Mouse (Mus musculus) skeletal muscle tissue, adult 2 months (tissue): ENCODE results near the gene Nrbp1.

Experiments
- DNase-seq: peaks from one replicate; pipeline ENCODE4 v3.0.0-alpha.2; 2012; ENCODE audit warnings: low read depth, low spot score

Nrbp1 gene

GRCm38 (mm10) chr5:31257616-31258015 lies 17.0 kb downstream of the Nrbp1 start:
- no peak for DNase-seq

DNA sequence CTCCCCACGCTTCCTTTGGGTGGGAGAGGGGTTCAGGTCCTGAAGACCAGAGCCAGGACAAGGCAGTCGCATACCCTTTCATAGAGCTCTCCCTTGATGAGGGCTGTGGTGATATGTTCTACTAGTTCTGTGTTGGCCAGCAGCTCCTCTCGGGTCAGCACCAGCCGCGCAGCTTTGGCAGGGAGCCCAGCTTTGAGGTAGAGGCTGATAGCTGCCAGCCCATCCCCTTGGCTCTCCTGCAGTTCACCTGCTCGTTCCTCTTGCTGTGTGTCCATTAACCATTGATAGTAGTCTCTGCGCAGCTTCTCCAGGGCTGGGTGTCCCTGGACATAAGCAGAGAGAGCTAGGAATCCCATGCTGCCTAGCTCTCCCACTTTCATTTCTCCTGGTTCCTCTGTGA lies 25.4 kb downstream of the Nrbp1 start:
- DNase-seq = no peak

- DNase-seq = no peak
These were observed 27.0 kb downstream of the Nrbp1 start for GRCm38 (mm10) chr5:31267686-31268085.

DNA sequence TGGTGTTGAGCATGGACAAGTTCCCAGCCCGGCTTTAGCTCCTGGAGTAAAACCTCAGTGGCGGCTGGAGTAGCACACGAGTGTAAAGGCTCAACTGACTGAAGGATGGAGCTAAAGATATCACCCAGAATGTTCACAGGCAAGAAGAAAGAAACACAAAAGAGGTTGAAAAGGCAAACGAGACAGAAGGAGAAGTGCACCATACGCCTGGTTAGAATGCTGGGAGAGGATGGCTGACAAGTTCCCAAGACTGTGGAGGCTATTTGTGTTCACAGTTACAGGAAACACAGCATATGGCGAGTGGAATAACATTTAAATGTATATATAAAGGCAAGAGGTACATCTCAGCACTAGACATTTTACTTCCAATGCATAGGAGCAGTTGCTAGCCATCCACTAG lies 32.4 kb downstream of the Nrbp1 start:
- no peak for DNase-seq

- no peak for DNase-seq
These were observed 38.8 kb downstream of the Nrbp1 start for GRCm38 (mm10) chr5:31279245-31279988.

GRCm38 (mm10) chr5:31288225-31288624 lies 47.6 kb downstream of the Nrbp1 start:
- peak; percentile 23 for DNase-seq

GRCm38 (mm10) chr5:31288655-31289054 lies 48.0 kb downstream of the Nrbp1 start:
- DNase-seq = no peak

- no peak for DNase-seq
These were observed 49.1 kb downstream of the Nrbp1 start for GRCm38 (mm10) chr5:31289626-31290230.

DNA sequence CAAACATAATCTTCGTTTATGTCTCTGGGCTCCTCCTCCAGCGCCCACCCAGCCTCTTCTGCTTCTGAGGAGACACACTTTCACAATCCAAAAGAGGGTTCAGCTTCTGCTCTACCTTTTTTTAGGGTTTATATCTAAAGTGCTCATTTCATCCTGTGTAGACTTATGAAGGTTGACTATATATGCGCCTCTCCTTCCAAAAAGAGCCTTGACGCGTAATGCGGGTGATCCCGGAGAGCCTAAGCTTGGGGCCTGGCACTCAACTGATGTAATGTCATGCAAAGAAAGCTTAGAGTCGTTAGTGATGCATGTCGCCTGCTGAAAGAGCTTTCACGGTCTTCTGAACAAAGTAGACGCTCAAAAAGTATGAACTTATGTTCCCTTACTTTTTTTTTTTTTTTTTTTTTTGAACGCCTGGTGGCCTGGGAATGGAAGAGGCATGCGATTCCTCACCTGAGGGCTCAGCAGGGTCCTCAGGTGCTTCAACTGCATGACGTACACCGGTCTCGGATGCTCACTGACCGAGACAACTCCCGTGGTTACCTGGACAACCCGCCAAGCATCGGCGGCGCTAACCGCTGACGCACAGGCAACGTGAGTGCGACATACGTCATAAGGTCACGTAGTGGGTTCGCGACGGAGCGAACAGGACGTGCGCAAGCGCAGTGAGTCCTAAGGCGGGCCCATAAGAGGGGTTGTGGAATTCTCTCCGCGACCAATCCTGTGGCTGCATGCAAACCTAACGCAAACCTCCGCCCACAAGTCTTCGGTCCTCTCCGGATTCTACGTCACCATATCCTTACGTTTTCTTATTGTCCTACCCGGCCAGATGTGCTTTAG lies 50.1 kb downstream of the Nrbp1 start, which contains the start of gene Ift172:
Gene Ift172, minus strand, starts transcription at position 596 of the 840 bp plus-strand sequence.
- DNase-seq = peak; percentile 99

DNA sequence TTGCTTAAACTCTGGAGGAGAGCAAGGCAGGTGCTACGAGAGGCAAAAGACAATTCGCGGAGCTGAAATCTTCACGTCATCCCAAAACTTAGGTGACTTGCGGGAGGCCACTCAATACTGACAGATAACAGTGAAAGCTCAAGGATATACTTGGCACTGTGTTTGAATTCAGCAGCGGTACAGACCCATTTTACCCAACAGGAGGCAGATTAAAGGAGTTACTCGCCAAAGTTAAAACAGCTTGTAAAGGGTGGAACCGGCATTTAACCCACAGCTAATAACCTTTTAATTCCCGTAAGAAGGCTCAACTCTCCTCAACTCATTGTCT lies 50.7 kb downstream of the Nrbp1 start:
- DNase-seq = no peak

- no peak for DNase-seq
These were observed 54.4 kb downstream of the Nrbp1 start for GRCm38 (mm10) chr5:31294964-31295605.

DNA sequence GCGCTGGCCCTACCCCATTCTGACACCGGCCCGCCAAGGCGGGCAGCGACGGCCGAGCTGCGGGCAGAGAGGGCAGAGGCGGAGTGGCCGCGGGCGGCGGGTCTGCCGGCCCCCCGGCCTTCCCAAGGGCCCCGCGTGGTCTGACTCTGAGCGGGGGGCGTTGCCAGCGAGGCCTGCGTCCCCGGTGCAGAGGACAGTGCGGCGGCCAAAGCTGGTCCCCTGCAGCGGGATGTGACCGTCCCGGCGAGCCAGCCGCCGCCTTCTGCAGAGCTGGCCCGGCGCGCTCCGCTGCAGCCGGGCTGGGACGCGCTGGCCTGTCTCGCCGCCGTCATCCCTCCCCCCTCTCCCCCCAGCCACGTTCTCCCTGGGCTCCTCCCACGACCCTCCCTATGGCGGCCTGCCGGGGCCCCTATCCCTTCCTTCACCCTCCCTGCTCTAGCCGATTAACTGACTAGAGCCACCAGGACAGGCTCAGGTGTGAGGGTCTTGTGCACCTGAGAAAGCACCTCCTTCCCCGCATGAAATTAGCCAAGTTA lies 55.0 kb downstream of the Nrbp1 start, which contains the start of gene Fndc4:
Gene Fndc4, minus strand, starts transcription at position 475 of the 536 bp plus-strand sequence.
- no peak for DNase-seq

GRCm38 (mm10) chr5:31297047-31297757 lies 56.5 kb downstream of the Nrbp1 start, which contains the start of gene Gckr:
TSS of gene Gckr (plus strand) at chr5:31297443.
- no peak for DNase-seq

DNA sequence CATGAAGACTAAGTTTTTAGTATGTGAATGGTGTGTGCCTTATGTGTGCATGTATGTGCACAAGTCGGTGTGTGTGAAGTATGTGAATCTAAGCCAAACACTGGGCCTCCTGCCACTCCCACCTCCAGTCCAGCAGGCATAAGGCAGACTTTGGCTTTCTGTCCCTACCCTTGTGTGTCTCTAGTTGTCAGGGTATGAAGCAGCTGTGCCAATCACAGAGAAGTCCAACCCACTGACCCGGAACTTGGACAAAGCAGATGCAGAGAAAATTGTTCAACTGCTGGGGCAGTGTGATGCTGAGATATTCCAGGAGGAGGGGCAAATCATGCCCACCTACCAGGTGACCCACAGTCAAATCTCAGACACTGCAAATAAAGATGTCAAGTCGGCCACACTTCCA lies 57.3 kb downstream of the Nrbp1 start:
- no peak for DNase-seq

DNA sequence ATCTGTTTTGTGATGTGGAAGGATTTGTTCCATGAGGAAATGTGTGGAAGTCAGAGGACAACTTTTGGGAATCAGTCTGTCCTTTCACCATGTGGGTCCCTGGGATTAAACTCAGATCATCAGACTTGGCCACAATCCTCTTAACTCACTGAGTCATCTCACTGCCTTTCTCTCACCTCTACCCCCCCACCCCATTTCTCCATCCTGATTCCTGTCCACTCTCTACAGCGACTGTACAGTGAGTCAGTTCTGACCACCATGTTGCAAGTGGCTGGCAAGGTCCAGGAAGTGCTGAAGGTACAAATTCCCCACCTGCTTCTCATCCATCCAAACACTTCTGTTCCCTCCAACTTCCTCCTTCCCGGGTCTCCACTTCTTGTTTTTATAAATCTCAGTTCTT lies 57.8 kb downstream of the Nrbp1 start:
- DNase-seq = no peak
